Mouse (Mus musculus): ENCODE measurements around the gene Sh2b1.

DNA sequence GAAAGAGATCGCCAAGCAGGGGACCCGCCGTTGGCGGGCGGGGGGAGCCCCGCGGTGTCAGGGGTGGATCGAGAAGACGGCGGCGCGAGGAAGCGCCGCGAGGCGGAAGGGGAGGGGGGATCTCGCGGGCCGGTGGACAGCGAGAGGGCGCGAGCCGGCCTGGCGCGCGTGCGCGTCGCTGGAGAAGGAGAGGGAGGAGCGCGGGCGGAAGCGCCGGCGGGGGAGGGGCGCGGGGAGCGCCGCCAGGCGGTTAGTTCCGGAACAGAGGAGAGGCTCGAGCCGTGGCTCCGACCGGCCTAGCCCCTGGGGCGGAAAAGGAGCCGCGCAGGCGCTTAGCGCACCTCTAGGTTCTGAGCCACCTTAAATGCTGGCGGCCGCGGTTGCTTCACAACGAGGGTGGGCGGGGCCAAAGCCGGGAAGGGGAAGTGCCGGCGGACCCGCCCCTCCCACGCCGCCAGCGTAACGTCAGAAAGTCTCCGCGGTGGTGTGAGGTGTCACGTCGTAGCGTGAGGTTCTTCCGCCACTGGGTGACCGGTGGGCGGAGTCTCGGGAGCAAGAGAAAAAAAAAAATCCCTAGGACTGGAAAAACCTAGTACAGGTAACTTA, 28.2 kb upstream of the Sh2b1 start, which contains the start of gene Atxn2l:
- TF ChIP-seq CTCF (IDR thresholded peaks at IDR 0.05; ENCODE audit: low read depth) (peak; percentile 69), EP300 (optimal IDR thresholded peaks at IDR 0.05) (peak; percentile 91)
